Mouse (Mus musculus) embryonic stem cell, embryonic (primary cell): Measurements from ENCODE around the gene Abca13.
"Not testable (repeated sequence)": the region's sequence is repeated elsewhere in the genome, so short reads cannot be mapped to it uniquely, and the experiment has no call there.

Experiments
- CTCF ChIA-PET, 4 experiments: fragments of 300-600 bp in 2 of 4; fragments of 350-600 bp in 2 of 4; sonication (Branson Sonifier 250); formaldehyde crosslinking; loops; one replicate each; lab custom pipeline; 2022; ENCODE audit warnings: inconsistent platforms in 2 of 4; lab: Charles Lee
- POLR2A ChIA-PET, 4 experiments: fragments of 300-600 bp in 2 of 4; fragments of 350-600 bp in 2 of 4; sonication (Branson Sonifier 250); formaldehyde crosslinking; loops; one replicate each; lab custom pipeline; 2022; ENCODE audit warnings: antibody characterized with exemption in 4 of 4, inconsistent platforms in 1 of 4; lab: Charles Lee

The Abca13 gene

DNA sequence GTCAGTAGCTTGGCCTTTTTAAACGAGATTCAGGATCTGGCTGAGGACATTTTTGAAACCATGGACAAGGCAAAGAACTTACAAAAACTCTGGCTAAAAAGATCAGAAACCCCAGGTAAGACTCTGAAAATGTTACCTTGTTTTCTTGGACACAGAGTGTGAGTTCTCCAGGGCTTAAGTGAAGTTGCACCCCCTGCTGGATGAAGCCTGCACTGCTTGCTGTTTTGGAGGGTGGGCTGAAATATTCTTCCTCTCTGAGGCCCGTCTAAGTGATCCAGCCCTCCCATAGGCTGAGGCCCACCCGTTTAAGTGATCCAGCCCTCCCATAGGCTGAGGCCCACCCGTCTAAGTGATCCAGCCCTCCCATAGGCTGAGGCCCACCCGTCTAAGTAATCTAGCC lies 57.9 kb downstream of the Abca13 start:
- CTCF ChIA-PET = interaction anchor here in 1 of 4 experiments (1.5 kb wide), 1 partner anchor 266 kb away, joined by 5 read pairs; no protein-coding TSS in a partner anchor

DNA sequence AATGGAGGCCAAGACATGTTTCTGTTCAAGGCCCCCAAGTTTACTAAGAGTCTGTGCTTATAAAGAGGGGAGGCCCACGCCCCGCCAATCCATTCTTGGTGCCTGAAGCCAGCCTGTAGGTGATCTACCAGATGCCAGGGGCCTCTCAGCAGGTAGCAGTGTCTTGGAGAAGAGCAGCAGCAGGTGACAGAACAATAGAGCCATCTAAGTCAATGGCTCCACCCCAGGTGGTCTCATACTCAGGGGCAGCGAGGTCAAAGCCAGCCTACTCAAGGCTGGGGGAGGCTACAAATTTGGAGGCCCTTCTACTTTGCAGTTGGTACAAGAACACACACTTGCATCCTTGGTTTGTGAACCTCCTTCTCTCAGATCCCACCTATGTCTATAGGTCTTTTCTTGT lies 71.3 kb downstream of the Abca13 start:
- POLR2A ChIA-PET = interaction anchor here in 2 of 4 experiments (0.9 to 1.1 kb wide), 2 partner anchors 56 to 146 kb away, joined by 3 to 4 read pairs; no protein-coding TSS in a partner anchor
- CTCF ChIA-PET = not testable (repeated sequence)

More for the DNA sequence above, 57.9 kb downstream of the Abca13 start:
- POLR2A ChIA-PET = not testable (repeated sequence)

- ChIA-PET CTCF (no interaction called here), POLR2A (interaction anchor here in 1 of 4 experiments (0.7 kb wide), 1 partner anchor 9 kb away, joined by 6 read pairs; no protein-coding TSS in a partner anchor)
Observed at GRCm38 (mm10) chr11:9269090-9269489, 77.3 kb downstream of the Abca13 start.

DNA sequence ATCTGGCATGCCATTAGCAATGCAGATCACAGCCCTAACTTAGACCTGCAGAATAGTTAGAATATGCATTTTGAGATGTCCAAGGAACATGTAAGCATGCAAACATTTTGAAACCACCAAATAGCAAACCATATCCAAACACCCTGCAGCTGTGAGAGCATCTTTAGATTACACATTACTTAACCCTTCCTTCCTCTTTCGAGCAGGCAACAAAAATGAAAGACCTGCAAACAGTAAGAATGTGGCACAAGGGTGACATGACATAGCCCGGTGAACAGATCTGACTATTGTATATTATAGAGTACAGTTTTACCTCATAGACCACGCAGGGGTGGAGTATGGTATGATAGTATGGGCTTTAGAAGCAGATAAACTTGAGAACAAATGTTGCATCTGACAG lies 93.5 kb downstream of the Abca13 start:
- POLR2A ChIA-PET = no interaction called here

DNA sequence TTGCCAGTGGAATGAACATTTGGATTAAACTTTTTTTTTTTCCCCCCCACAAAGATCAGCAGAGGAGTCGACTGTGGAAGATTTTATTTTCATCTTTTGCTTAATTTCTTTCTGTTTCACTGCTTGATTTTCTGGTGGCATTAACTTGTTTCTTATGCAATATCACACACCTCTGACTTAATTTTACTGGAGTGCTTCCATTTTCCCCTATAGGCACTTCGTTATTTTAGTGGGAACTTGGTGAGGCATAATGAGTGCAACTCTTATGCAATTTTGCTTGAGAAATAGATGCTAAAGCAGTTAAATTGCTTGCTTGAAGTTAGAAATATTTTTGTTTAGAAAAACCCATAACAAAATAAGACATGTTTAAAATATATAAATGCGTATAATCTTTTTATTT lies 94.0 kb downstream of the Abca13 start:
- CTCF ChIA-PET = no interaction called here
- POLR2A ChIA-PET = no interaction called here

More for the DNA sequence above, 93.5 kb downstream of the Abca13 start:
- CTCF ChIA-PET = no interaction called here

GRCm38 (mm10) chr11:9291168-9291567 lies 99.4 kb downstream of the Abca13 start:
- CTCF ChIA-PET = no interaction called here

DNA sequence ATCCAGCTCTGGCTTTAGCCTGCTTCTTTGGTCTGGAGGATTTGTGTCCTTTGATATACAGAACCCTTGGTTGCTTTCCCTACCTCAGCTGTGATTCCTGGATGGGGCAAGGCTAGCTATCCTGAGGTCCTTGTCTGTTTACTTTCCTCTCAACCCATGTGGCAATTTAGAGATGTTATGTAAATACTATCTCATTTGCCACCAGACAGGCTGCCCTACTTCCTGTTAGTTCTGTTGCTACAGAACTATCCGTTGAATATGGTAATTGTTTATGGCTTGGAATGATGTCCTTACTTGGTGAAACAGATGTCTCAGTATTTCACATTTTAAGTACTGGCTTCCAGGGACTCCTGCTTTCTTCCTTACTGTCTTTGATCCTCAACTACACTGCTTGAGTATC lies 107.9 kb downstream of the Abca13 start:
- ChIA-PET POLR2A (no interaction called here), CTCF (interaction anchor here in 1 of 4 experiments (0.6 kb wide), 1 partner anchor 10 kb away, joined by 4 read pairs; no protein-coding TSS in a partner anchor)

More at GRCm38 (mm10) chr11:9291168-9291567, 99.4 kb downstream of the Abca13 start:
- POLR2A ChIA-PET = no interaction called here

- ChIA-PET POLR2A (no interaction called here), CTCF (interaction anchor here in 1 of 4 experiments (0.6 kb wide), 1 partner anchor 11 kb away, joined by 4 read pairs; no protein-coding TSS in a partner anchor)
Observed at GRCm38 (mm10) chr11:9305450-9305849, 113.7 kb downstream of the Abca13 start.

DNA sequence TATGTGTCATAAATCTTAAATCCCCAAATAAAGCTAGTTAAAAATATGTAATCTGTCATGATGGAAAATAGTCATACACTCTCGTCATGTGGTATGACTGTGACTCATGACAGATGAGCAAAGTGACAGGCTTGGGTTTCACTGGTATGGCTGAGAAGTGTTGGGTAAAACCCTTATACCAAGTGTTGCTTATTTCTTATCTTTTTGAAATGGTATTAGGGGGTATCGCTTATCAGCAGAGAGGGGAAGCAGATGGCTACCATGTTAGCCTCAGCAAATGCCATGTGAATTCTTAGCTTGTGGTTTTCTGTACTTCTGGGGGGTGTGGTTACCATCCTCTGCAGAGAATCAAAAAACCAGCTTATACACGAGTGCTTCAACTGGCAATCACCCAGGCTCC lies 124.8 kb downstream of the Abca13 start:
- POLR2A ChIA-PET = no interaction called here
- CTCF ChIA-PET = interaction anchor here in 2 of 4 experiments (0.6 to 2.2 kb wide), 2 partner anchors 11 to 1816 kb away, joined by 4 to 6 read pairs; no protein-coding TSS in a partner anchor

DNA sequence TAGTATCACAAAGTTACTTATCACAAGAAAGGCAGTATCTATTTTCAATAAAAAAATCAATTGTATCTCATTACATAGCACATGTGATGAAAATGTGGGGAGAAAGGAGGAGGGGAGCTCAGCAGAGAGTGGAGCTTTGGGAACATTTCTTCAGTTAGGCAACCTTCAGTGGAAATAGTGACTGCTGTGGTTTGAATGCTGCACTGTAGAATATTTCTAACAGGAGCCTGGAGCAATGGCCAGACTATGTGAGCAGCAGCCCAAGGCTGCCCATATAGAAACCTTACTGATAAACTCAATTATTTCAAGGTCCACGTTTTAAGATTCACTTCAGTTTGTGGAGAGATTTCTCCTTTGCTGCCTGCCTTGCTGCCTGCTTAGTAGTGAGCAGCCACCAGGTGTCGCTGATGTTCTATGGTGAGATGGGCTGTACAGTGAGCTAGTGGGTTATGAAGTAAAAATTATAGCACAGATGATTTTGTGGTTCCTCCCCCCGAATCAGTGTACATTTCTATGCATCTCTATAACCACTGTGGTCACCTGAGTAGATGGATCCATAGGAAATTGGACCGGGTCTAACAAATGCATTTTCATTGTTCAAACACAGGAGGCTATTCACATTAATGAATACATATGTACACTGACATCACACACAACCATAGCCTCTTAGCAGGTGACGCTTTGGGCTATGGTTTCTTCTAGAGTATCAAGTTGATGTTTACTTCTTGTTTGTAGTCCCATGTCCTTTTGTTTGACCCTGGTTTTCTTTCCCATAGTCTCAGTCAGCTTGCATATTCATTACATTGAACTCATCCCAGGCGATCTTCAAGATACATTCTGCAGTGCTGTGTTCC lies 125.6 kb downstream of the Abca13 start:
- POLR2A ChIA-PET = no interaction called here
- CTCF ChIA-PET = interaction anchor here in 3 of 4 experiments (0.5 to 2.2 kb wide), 6 partner anchors 12 to 1815 kb away, joined by 3 to 6 read pairs (median 4); no protein-coding TSS in a partner anchor

- CTCF ChIA-PET = no interaction called here
Observed at GRCm38 (mm10) chr11:9338151-9338550, 146.4 kb downstream of the Abca13 start.

DNA sequence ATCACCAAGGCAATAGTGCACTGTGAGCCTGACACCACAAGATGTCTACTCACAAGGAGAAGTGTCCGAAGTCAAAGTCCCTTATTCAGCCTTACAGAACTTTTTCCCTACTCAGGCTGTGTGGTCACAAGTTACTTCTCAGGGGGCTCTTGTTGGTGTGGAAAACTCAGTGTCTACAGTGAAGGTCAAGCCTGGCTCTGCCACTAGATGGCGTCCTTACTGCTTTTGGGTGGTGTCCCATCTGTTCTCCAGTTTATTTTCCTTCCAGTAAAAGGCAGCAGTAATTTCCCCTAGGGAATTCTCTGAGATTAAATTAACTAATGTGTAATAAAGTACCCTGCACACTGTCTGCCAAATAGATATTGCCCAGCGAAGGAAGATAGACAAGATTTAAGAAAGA lies 156.0 kb downstream of the Abca13 start:
- POLR2A ChIA-PET = no interaction called here
- CTCF ChIA-PET = no interaction called here

More at GRCm38 (mm10) chr11:9338151-9338550, 146.4 kb downstream of the Abca13 start:
- POLR2A ChIA-PET = no interaction called here

- CTCF ChIA-PET = interaction anchor here in 1 of 4 experiments (0.7 kb wide), 1 partner anchor 531 kb away, joined by 5 read pairs; no protein-coding TSS in a partner anchor
- POLR2A ChIA-PET = no interaction called here
Observed at GRCm38 (mm10) chr11:9373160-9373559, 181.4 kb downstream of the Abca13 start.

GRCm38 (mm10) chr11:9374426-9374825 lies 182.7 kb downstream of the Abca13 start:
- CTCF ChIA-PET = interaction anchor here in 2 of 4 experiments (0.6 to 0.7 kb wide), 3 partner anchors 21 to 809 kb away, joined by 3 to 4 read pairs (median 3); no protein-coding TSS in a partner anchor
- POLR2A ChIA-PET = not testable (repeated sequence)

- CTCF ChIA-PET = no interaction called here
Observed at GRCm38 (mm10) chr11:9388520-9388919, 196.8 kb downstream of the Abca13 start.

GRCm38 (mm10) chr11:9416946-9417345 lies 225.2 kb downstream of the Abca13 start:
- CTCF ChIA-PET = no interaction called here

More at GRCm38 (mm10) chr11:9388520-9388919, 196.8 kb downstream of the Abca13 start:
- POLR2A ChIA-PET = interaction anchor here in 1 of 4 experiments (0.6 kb wide), 1 partner anchor 94 kb away, joined by 3 read pairs; no protein-coding TSS in a partner anchor

GRCm38 (mm10) chr11:9420205-9420604 lies 228.5 kb downstream of the Abca13 start:
- ChIA-PET POLR2A (interaction anchor here in 1 of 4 experiments (0.6 kb wide), 1 partner anchor 1699 kb away, joined by 3 read pairs; no protein-coding TSS in a partner anchor), CTCF (no interaction called here)

More at GRCm38 (mm10) chr11:9416946-9417345, 225.2 kb downstream of the Abca13 start:
- POLR2A ChIA-PET = no interaction called here

- POLR2A ChIA-PET = no interaction called here
Observed at GRCm38 (mm10) chr11:9427411-9427810, 235.7 kb downstream of the Abca13 start.

DNA sequence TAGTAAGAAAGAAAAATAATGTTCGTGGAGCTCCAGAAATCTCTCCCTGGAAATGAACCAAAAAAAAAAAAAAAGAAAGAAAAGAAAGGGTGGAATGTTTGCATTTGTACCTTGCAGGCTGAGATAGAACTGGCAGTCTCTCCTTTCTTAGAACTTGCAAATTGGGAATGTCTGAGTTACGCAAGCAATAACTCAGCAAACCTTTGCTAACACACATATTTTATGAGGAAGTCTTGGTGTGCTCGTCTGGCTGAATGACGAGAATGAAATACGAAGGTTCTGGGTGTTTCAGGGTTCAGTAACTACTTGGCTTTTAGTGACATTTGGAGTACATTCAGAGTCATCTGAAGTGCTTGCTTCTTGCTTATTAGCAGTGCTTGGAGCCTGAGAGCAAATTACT lies 241.1 kb downstream of the Abca13 start:
- POLR2A ChIA-PET = no interaction called here
- CTCF ChIA-PET = interaction anchor here in 1 of 4 experiments (0.6 kb wide), 1 partner anchor 114 kb away, joined by 3 read pairs; no protein-coding TSS in a partner anchor

More at GRCm38 (mm10) chr11:9427411-9427810, 235.7 kb downstream of the Abca13 start:
- CTCF ChIA-PET = no interaction called here
